Mouse (Mus musculus): ENCODE data around the gene Zfp988.
"Not testable (repeated sequence)": the region's sequence is repeated elsewhere in the genome, so short reads cannot be mapped to it uniquely, and the experiment has no call there.

Gene Zfp988

DNA sequence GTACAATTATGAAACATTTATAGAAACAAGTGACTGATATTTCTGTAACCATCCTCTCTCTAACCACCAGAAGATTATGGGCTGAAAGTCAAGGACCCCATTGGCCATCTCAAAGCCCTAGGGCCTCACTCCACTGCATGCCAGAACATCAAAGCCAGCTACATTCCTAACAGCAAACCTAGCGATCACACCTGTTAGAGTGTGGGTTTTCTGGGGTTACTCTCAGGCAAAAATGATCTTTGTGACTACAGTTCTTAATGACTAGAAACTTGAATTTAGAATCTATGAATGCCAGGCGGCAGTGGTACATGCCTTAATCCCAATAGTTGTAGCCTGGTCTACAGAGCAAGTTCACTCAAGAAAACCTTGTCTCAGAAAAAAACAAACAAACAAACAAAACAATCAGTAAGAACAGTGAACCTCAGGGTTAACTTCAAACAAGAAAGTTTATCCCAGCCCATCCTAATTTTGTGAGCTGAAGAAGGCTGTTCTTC is 39.6 kb downstream of the Zfp988 start:
- not testable (repeated sequence) for DNase-seq

DNA sequence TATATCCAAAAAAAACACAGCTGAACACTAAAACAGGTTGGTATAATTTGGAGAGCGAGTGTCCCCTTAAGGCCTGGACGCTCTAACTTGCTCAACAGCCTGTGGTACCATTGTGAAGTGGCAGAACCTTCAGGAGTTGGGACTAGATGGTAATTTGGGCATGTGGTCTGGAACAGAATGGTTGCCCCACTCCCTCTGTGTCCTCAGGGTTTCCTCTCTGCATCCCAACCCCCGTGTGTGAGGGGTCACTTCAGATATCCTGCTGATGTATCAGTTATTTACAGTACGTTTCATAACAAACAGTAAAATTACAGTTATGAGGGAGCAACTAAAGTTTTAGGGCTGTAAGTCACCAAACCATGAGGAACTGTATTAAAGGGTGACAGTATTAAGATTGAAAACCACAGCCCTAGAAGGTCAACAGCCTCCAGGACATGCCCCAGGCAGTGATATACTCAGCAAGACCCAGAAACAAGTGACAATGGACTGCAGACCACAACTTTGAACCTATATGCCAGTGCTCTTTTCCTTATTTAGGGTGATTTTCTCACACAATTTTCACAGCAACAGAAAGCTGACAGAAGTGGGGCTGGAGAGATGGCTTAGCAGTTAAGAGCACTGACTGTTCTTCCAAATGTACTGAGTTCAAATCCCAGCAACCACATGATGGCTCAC is 41.0 kb downstream of the Zfp988 start:
- not testable (repeated sequence) for DNase-seq

DNA sequence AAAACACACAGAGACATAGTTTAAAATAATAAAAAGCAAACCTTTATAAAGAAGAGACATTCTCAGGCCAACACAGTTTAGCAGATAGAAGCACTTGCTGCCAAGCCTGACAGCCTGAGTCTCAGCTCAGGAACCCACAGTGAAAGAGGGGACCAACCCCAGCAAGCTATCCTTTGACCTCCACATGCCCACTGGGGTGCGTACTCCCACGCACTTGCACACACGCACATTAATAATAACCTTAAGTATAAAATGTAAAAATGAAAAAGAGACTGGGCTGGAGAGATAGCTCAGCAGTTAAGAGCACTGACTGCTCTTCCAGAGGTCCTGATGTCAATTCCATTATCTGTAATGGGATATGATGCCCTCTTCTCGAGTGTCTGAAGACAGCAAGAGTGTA is 41.8 kb downstream of the Zfp988 start:
- DNase-seq, result not testable (repeated sequence)

DNA sequence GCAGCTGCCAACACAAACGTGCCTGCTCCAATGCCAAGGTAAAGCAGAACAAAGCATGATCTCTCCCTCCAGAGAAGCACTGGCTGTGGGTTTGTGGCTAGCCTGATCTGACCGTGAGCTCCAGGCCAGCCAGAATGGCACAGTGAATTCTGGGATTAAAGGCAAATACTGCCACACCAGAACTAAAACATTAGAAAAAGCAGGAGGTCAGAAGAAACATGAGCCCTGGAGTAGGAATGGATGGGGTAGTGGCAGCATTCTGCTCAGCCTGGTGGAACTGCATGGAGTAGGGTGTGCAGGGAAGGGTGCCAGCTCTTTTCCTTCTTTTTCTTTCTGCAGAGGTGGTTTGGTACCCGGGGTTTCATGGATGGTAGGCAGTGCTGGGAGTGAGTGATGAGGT is 42.4 kb downstream of the Zfp988 start:
- DNase-seq, result not testable (repeated sequence)

DNA sequence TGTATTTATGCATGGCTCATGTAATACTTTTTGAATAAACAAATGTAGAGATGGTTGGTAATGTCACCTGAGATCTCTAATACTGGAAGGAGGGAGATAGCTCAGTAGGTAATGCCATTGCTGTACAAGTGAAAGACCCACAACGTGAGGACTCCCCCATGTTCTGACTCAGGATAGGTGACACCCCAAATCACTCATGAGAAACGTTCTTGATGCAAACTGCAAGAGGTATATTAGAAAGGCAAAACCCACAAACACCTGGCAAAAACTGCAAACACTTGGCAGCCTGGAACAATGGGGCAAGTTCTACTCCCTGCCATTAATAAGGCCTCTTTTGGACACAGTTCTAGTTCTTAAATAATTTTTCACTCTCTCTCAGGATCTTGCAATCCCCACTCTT is 42.9 kb downstream of the Zfp988 start:
- DNase-seq, result not testable (repeated sequence)

DNA sequence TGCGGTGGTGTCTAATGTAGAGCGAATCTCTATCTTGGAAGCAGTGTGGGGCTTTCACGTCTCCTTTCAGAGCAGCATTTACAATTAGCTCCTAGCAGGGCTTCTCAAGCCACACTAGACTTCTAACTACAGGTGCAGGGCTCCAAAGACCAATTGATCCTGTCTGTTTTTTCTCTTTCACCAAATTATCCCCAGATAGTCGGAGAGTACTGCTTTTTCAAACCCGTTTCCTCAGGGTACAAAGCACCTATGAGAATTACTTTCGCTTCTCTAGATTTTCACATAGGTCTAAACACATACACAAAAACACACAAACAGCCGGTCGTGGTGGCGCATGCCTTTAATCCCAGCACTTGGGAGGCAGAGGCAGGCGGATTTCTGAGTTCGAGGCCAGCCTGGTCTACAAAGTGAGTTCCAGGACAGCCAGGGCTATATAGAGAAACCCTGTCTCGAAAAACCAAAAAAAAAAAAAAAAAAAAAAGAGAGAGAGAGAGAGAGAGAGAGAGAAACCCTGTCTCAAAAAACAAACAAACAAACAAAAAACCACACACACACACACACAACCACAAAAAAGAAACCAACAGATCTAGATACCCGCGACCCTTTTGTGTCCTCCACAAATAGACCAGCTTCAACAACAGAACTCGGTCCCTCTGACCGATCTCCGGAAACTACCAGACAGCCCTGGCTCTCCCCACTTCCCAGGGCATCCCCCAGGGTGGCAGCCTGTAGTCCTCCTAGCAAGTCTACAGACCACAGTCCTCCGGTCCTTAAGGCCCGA is 43.6 kb downstream of the Zfp988 start:
- DNase-seq, result not testable (repeated sequence)

DNA sequence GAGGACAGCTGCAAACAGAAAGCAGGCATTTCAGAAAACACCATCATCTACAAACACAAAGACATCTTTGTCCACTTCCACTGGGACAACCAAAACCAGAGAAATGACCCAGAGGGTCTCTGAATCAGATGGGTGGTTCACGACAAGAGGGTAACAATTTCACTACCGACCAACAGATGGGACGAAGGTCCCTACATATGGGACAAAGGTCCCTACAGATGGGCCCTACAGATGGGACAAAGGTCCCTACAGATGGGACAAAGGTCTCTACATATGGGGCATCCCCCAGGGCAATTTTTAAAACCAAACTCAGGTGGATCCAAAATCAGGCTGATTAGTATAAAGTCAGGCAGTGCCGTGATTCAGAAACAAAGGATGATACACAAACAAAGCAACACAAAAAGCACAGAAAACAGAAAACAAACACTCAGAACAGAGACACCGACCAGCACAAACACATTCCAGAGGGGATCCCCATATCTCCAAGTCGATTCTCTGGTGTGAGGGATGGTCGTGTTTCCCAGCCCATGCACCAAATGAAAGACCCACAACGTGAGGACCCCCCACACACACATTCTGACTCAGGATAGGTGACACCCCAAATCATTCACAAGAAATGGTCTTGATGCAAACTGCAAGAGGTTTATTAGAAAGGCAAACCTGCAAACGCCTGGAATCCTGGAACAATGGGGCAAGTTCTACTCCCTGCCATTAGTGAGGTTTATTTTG is 44.4 kb downstream of the Zfp988 start:
- DNase-seq, result not testable (repeated sequence)

DNA sequence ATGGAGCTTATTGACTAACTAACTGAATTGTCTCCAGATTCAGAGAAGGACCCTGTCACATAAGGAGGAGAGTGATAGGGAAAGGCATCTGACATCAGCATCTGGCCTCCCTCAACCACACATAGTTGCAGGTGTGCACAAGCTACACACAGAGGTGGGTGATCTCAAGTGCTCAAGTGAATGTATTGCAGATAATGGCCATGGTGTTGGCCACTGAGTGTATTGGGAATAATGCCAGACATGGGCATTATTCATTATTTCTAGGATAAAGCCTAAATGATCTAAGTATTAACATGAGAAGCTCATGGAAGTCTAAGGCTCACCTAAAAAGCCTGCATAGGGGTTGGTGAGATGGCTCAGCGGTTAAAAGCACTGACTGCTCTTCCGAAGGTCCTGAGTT is 45.1 kb downstream of the Zfp988 start:
- not testable (repeated sequence) for DNase-seq

DNA sequence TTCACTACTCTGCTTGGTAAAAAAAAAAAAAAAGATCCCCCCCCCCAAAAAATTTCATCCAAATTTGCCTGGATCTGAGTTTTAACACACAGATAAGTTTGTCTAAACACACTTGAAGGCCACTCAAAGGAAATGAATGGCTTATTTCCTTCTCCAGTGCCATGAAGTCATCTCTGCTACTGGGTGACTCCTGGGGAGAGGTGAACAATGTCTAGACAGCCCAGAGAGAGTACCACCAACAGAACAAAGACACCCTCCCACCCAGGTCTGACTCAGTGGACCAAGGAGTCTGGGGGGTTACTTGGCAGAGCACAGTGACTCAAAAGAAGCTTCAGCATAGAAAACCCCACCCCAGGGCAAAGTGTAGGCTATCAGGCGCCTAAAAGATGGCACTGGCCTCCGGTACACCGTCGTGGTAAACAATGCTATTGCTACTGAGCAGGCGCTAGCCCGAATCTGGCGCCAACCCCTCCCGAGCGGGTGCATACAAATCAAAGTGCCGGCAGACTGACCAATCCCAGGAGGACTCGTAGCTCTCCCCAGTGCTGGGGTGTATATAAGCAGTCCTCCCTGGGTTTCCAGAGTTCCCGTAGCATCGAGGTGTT is 46.0 kb downstream of the Zfp988 start:
- not testable (repeated sequence) for DNase-seq

DNA sequence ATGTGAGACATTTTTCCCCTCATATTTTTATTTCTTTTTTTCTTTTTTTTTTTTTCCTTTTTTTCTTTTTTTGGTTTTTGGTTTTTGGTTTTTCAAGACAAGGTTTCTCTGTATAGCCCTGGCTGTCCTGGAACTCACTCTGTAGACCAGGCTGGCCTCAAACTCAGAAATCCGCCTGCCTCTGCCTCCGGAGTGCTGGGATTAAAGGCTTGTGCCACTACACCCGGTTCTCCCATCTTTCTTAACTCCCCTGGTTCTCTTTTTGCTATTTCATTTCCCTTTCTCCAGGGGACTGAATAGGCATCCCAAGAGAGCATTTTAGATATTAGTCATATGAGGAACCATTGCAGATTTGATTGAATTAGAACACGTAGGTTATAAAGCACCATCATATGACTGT is 48.2 kb downstream of the Zfp988 start:
- DNase-seq, result not testable (repeated sequence)

DNA sequence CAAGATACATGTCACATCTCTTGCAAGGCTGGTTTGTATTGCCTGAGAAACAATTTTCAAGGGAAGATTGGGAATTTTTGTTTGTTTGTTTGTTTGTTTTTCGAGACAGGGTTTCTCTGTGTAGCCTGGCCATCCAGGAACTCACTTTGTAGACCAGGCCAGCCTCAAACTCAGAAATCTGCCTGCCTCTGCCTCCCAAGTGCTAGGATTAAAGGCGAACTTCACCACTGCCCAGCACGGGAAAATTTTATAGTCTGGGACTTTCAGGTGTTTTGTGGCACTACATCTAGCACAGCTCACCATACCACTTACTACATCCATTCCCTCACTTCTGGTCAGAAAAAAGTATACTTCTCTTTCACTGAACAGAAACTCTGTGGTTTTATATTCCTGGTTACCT is 50.6 kb downstream of the Zfp988 start:
- not testable (repeated sequence) for DNase-seq

DNA sequence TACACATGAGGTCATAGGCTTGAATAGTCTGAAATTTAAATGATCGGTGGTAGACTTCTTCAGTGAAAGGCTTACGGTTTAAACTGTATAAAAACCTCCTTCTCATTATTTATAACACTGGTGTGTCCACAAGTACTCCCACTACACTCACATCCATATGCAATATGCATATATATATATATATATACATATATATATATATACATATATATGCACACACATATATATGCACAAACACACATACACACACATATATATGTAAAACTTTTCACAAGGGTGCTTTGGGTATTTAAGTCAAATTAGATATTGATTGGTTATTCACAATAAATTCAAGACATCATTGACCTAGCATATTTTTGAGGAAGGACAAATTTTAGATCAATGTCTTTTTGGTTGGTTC is 51.7 kb downstream of the Zfp988 start:
- not testable (repeated sequence) for DNase-seq

DNA sequence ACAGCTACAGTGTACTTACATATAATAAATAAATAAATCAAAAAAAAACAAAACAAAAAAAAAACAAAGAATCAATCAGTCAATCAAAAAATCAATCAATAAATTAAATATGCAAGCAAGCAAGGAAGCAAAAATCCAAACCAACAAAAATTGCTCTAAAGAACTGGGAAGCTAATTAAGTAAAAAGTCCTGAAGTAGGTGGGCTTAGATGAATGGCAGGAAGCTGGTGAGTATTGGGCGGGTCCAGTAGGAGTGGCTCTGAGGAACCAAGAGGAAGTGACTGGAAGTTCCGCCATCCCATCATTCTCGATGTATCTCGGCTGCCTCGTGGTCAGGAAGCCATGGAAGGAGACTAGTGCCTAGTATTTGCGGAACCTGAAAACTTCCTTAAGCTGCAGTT is 55.5 kb downstream of the Zfp988 start, which contains the start of gene Zfp978:
Zfp978 (plus strand) TSS at position 301 of the 400 bp plus-strand sequence.
- not testable (repeated sequence) for DNase-seq

DNA sequence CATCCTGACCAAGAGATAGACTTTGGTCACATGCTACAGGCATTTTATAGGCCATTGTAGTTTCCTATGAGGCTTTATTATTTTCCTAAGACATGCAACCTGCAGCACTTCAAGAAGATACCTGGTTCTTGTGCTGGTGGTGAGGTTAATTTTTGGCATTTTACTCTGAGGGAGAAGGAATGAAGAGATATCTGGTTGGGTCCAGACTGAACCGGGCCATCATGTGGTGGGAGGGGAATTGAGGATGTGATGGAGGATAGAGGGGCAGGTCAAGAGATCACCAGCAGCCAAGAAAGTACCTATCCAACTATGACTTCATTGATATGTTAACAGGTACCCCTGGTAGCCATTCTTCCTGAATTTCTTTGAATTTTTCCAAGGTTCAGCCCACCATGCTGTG is 56.4 kb downstream of the Zfp988 start:
- DNase-seq, result not testable (repeated sequence)

DNA sequence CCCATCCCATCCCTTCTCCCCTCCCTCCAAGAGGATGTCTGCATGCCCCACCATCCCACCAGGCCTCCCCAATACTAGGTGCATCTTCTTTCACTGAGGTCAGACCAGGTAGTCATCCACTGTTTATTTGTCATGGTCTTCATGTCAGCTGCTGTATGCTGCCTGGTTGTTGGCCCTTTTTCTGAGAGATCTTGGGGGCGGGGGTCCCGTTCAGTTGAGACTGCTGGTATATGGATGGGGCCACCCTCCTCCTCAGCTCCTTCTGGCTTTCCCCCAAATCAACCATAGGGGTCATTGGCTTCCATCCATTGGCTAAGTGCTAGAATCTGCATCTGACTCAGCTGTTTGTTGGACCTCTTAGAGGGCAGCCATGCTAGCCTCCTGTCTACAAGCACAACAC is 64.1 kb downstream of the Zfp988 start:
- not testable (repeated sequence) for DNase-seq

DNA sequence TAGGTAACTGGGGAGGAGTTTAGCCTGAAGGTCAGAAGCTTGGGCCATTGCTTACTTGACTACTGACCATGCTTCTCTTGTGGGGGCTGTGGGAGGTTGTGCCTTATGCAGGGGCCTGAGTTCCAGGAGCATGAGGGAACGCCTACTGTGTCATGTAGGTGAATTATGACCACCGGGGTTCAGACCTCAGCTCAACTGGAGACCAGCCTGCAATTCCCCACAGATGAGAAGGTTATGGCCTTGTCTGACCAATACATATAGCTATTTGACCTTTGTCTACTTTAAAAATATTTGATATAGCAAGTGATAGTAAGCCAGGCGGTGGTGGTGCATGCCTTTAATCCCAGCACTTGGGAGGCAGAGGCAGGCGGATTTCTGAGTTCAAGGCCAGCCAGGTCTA is 77.7 kb downstream of the Zfp988 start:
- DNase-seq, result not testable (repeated sequence)

Measured in kidney, adult 18-20 months (tissue).